Mouse (Mus musculus): Measurements from ENCODE around the gene Rbfox3.

Rbfox3 gene

DNA sequence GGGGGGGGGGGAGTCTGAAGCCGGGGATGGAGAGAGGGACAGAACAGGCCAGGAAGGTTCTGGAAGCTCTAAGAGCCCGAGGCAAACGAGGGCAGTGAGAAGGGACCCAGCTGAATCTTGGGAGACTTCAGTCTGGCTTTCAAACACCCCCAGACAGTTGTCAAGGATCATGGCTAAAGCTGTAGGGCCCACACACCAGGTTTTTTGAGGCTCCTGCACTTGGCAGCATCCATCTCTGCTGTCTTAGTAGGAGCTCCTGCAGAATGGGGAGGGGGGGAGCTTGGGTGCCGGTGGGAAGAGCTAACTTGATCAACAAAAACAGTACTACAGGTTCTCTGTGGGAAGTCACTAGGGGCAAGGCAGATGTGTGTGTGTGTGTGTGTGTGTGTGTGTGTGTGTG lies 358.9 kb downstream of the Rbfox3 start:
- DNase-seq (ENCODE audit: low read depth, low spot score) = no peak

DNA sequence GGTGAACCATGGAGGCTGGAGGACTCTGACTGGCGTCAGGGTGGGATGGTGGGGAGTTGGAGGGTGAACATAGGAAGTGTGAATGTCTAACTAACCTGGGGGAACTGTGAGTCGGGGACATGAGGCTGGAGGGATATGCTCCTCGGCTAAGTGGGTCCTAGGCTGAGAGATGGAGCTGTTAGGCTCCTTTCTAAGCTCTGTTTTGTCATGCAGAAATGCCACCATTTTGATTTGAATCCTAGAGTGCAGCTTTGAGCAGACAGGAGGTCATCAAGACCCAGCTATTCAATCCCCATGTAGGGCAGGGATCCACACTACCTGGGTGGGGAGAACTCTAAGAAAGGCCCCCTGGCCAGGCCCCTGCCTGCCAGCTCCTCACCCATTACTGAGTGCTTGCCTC lies 359.7 kb downstream of the Rbfox3 start:
- no peak for DNase-seq (ENCODE audit: low read depth, low spot score)

DNA sequence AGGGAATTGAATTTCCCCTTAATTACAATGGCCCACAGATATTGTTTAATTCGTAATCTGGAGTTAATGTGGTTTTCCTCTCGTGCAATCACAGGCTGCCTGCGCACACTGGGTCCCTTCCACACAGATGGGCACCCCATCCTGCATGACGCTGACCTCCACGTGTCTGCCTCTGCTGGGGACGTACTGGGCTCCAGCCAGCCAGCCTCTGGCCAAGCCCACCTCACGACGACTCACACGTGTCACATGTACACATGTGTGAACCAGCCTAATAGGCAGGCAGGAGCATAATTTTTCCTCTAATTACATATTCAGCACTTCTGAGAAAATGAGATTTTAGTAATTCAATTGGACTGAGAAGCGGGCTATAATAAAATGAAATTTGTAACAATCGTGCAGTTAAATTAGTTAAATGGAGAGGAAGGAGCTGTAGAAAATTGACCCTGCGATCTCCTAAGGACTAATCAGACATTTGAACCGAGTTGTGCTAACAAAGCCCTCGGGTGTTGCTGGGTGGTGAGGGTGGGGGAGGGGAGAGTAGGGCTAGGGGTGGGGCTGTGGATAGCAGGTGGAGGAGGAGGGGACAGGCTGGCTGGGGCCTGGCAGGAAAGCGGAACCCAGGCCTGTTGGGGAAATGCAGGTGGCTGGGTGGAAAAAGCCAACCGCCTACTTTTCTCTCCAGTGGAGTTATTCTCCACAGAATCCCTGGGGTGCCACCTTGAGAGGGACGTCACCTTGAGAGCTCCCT lies 360.4 kb downstream of the Rbfox3 start:
- no peak for DNase-seq (ENCODE audit: low read depth, low spot score)

DNA sequence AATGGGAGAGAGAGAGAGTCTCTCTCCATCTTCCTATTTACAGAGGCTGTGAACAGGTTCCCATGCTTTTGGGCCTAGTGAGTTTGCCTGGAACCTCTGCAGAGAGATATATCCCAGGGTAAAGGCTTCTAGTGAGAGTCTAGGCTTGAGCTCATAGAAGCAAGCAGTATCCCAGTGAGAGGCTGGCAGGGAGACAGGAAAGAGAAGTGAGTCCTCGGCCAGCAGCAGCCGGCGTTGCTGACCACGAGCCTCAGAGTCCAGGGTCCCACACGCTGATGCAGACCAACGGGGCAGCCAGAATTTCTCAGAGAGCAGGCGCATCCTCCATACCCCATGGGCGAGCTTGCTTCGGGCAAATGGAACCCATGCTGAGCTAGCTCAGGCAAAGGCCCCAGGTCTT lies 363.2 kb downstream of the Rbfox3 start:
- no peak for DNase-seq (ENCODE audit: low read depth, low spot score)

DNA sequence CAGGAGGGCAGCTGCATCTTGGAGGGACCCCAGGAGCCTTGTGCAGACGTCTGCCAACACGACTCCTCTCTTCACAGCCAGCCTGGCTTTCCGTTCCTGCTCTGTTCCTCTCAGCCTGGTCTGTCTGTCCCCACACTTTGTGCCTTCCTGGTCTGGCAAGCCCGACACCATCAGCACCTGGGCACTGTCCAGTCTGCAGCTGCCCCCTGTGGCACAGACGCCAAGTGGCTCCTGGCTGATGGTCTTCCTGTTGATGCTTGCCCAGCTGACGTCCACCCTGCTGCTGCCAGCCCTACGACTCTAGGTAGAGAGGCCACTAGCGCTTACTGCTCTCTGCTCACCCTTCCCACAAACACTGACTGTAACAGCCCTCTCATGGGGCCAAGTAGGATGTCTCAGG lies 365.1 kb downstream of the Rbfox3 start:
- DNase-seq (ENCODE audit: low read depth, low spot score) = no peak

DNA sequence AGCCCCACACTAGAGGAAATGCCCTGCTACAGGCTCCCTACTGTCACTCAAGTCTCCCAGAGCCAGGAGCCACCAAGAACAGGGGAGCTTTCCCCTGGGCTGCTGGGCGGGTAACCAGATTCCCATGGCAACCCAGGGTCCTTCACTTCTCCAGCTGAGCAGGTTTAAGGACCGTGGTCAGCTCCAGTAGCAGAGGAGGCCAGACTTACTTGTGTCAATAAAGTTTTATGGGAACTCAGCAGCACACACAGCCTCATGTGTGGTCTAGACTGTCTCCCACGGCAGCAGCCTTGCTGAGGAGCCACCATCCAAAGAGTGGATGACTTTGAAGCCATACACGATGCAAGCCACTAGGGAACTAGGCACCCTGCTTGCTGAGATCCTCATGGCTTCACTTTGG lies 365.7 kb downstream of the Rbfox3 start:
- no peak for DNase-seq (ENCODE audit: low read depth, low spot score)

DNA sequence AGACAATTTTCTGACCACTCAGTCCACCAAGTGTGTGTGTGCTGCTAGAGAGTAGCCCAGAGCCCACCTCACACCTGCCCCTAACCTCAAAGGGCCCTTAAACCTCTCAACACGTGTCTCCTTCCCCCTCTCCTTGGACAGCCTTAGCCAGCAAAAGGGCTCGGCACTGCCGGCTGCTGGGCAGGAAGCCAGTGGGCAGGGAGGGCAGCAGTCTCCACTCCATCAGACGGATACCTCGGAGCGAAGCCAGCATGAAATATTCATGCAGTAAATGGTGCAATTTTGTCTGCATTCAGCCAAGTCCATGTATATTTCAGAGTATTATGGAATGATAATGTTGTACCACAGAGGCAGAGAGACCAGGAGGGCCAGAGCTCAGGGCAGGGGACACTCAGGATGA lies 366.8 kb downstream of the Rbfox3 start:
- no peak for DNase-seq (ENCODE audit: low read depth, low spot score)

DNA sequence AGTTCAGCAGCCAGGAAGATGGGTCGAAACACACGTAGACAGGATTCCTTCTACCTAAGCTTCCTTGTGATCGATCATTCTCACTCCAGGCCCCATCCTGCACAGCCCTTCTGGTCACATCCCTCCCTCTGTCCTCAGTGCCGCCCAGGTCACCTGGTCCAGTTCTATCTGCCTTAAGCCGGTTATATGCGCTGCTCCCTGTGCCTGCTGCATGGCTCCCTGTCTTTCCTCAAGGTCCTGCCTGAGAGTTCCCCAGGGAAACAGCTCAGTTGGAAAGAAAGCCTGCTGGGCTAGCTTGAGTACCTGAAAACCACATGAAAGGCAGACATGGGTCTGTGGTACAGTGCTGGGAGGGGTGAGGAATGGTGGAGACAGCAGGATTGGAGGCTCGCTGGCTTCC lies 368.5 kb downstream of the Rbfox3 start:
- DNase-seq (ENCODE audit: low read depth, low spot score) = no peak

DNA sequence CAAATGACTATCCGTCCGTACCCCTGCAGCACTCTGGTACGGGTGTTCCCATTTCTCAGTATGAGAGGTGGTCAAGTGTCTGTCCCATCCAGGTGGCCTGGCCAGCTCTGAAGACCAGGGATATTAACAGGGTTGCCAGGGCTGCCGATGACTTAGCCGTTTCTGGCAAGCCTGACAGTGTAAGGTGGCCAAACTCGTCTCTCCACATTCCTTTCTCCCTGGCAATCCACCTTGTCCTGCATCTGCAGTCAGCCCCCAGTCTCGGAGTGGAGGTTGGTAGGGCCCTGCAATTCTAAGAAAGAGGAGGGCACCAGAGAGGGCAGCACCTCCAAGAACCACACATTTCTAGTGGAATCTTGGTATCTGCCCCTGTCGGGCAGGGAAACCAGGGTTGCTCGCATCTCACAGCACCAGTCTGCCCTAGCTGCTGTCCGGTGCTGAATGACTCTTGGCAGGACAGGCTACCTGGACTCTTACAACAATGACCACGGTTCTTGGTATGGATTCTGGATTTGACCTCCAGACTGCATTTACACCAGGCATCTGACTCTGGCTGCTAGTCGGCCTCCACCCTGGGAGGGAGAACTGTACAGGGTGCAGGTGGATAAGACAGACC lies 370.9 kb downstream of the Rbfox3 start:
- no peak for DNase-seq (ENCODE audit: low read depth, low spot score)

DNA sequence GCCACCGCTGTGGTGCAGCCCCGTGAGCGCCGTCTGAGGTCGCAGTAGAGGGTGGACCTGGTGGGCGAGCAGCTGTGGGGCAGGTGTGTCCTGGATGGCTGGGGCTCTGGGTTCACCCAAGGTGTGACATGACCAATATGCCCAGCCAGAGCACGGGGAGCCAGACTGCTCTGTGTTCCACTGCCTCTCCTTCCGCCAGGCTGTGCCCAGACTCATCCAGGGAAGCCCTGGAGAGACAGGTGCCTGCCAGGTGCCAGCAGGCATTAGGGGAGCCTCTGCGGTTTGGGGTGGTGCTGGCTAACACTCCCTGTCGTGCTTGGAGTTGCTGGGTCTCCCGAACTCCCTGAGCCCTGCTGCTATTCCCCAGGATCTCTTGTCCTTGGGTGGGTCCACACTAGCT lies 373.4 kb downstream of the Rbfox3 start:
- no peak for DNase-seq (ENCODE audit: low read depth, low spot score)

DNA sequence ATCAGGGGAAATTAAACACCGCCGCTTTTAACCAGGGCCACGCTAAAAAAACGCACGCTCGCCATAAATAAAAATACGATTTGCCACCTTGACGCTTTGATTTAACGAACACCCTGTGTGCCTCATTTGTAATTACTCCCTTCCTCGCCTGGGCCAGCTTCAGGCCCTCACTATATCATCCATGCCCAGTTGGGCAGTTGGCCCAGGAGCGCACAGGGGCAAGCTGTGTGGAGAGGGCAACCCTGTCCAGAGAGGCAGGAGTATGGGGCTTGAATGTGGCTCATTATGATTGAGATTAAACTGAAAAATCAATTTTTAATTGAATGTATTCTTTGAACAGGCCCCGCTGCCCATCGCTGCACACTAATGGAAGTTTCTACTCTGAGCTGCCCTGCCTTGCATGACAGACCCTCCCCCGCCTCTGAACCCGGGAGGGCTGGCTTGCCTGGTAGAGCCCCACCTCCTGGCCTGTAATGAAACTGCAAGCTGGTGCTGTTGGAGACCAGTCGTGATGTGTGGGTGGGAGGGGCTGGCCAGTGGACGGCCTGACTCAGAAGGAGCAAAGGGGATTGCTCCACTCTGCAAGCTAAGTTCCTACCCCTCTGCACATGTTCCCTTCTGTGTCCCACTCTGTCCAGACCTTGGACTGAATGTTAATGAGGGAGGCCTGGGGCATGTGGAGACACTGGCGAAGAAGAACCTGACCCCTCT lies 376.9 kb downstream of the Rbfox3 start:
- DNase-seq (ENCODE audit: low read depth, low spot score) = no peak

DNA sequence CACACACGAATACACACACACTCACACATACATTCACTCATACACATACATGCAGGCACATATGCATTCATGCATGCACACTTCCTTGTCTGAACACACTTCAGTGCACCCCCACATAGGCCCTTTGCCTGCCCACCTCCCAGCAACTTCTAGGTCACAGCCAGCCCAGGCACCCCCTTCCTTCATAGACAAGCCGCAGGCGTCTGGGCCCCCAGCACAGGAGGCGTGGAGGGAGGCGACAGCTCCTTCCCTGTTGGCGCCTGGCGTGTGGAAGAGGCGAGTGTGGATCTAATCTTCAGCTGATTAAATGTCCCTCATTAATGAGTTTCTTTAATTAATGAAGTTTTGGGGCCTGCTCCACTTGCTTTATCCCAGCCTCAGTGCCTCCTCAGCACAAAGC lies 381.1 kb downstream of the Rbfox3 start:
- DNase-seq (ENCODE audit: low read depth, low spot score) = no peak

DNA sequence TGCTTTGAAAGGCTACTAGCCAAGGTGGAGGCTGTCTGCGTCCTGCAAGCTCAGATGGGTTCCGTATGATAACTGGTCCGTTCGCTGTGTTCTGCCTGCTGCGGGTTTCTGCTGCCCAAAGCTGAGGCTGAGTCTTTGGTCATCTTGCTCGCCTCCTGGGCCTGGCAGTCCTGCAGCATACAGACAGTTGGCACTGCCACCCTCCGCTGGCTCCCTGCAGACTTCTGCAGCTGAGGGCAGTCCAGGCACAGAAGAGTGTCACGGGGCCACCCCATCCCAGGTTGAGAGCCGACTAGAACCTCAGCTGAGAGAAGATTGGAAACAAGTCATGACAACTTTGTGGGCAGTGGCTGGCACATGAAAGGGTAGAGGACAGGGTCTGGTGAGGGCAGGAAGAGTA lies 382.6 kb downstream of the Rbfox3 start:
- DNase-seq (ENCODE audit: low read depth, low spot score) = no peak

DNA sequence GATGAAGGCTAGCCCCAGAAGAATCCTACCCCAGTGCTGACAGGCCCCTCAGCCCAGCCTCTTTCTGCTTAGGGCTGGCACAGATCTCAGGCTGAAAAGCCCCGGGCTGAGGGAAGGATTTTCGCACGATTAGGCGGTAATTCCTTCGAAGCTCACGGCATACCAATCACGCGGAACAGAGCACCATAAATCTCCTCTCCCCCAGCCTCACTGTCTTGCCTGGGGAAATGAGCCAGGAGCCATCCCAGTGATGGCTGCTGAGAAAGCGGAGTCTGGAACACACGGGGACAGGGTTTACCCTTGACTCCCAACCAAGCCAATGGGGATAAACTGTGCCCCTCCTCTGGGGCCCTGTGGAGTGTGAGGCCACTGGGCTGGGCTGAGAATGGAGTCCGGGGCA lies 386.3 kb downstream of the Rbfox3 start:
- DNase-seq (ENCODE audit: low read depth, low spot score) = no peak

DNA sequence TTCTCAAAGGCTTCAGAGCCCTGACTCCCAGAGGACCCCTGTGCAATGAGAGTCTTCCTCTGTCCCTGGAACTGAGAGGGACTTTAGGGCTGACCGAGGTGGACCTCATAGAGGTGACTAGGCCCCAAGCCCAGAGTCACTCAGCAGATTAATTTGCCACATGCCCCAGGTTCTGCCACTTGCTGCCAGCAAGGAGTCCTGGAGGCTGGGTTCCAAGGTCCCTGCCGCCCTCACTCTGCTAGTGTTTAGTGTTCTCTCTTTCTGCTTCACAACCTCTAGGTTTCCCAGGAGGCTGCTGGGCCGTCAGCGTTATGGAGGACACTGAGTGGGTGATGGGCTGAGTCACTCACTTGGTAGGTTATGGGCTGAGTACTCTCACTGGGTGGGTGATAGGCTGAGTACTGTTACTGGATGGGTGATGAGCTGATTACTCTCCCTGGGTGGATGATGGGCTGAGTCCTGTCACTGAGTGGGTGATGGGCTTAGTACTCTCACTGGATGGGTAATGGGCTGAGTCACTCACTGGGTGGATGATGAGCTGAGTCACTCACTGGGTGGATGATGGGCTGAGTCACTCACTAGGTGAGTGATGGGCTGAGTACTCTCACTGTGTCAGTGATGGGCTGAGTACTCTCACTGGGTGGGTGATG lies 387.8 kb downstream of the Rbfox3 start:
- no peak for DNase-seq (ENCODE audit: low read depth, low spot score)

DNA sequence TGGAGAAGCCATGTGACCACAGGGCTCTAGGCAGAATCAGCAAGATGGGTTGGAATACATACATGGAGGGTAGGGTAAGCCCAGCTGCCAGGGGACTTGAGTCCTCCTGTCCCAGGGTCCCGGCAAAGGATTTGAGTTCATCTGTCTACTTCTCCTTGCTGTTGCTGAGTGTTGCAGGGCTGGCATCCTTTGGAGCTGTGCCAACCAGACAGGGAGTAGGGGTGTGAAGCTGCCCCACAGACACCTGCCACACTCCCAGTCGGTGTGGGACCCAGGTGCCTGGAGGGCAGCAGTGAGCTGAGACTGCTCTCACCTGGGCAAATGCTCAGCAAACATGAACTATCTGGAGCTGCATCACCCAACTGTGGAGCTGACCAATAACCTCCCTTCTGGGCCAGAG lies 390.5 kb downstream of the Rbfox3 start:
- DNase-seq (ENCODE audit: low read depth, low spot score) = no peak

DNA sequence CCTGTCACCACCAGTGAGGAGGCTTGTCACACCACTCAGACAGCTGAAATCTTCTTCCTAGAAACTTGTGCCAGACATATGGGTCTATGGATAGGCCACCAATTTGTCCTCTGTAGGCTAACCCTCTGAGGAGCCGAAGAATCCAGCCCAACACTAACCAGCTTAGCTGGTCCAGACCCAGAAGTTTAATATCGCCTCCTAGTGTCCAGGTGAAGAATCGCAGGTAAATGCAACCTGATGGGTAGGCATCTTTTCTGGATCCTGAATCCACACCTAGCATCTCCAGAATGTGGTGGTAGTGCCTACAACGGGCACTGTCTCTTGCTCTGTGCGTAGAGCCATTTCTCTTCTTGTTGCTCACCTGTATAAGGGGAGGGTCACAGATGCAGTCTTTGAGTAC lies 391.1 kb downstream of the Rbfox3 start:
- no peak for DNase-seq (ENCODE audit: low read depth, low spot score)

DNA sequence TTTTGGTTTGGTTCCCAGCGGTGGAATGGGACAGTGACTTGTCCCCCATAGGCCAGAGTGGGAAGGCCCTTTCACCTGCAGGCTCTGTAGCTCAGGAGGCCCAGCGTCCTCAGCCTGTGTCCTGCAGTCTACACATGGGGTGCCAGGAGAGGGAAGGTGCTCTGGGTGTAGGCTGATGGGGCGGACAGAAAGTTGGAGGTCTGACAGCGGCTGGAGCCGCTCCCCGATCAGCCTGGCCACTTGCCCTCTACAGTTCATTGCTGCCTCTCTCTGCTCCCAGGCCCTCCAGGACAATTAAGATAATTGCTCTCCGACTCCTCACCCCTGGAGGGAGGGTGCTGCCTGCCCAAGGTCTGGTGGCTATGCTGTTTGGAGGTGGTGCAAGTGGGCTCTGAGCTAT lies 392.7 kb downstream of the Rbfox3 start:
- no peak for DNase-seq (ENCODE audit: low read depth, low spot score)

DNA sequence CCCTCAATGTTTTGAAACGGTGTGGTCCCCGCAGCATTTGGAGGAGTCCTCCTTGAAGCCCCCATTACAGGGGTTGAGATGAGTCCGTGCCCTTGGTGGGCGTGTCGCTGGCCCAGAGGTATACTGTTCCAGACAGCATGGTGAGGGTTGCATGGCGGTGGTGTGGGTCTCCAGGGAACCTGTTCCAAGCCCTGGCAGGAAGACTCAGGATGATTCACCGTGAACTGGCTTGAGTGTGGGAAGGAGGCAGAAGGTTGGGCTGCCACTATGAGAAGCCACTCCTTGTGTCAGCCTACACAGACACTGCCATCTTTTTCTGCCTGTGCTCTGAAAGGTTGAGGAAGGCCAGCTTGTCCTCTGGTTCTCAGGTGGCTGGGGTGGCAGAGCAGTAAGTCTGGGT lies 393.5 kb downstream of the Rbfox3 start:
- no peak for DNase-seq (ENCODE audit: low read depth, low spot score)

DNA sequence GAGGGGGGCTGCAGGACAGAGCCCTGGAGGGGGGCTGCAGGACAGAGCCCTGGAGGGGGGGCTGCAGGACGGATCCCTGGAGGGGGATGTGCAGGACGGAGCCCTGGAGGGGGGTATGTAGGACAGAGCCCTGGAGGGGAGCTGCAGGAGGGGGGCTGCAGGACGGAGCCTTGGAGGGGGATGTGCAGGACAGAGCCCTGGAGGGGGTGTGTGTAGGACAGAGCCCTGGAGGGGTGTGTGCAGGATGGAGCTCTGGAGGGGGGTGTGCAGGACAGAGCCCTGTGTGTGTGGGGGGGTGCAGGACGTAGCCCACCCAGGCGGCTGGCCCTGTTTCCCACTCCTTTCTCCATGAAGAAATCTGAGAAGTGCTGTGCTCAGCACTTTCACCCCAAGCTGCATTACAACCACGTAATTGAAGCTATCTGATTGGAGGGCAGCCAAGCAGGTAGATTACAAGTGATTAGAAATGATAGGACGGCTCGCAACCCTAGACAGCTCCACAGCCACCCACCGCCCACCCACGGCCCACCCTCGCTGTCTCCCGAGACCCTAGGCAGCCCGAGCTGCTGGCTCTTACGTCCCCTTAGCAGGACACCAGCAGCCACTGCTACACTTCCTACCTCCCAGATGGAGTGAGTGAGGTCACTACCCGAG lies 399.0 kb downstream of the Rbfox3 start:
- DNase-seq (ENCODE audit: low read depth, low spot score) = no peak

DNA sequence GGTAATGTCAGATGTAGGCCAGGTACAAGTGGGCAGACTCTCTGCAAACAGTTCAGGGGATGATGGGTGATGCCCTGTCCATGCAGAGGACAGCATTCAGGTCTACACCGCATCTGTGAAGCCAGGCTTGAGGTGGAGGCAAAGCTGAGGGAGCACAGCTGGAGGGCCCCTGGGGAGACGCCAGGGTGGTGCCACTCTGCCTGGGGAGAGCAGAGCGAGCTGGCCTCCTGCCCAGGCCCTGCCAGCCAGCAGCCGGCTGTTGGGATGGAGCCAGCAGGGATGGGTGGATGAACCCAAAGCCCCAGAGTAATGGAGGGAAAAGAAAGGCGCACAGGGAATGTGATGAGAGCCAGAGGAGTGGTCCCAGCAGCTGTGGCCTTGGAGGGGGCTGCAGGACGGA lies 399.5 kb downstream of the Rbfox3 start:
- no peak for DNase-seq (ENCODE audit: low read depth, low spot score)

DNA sequence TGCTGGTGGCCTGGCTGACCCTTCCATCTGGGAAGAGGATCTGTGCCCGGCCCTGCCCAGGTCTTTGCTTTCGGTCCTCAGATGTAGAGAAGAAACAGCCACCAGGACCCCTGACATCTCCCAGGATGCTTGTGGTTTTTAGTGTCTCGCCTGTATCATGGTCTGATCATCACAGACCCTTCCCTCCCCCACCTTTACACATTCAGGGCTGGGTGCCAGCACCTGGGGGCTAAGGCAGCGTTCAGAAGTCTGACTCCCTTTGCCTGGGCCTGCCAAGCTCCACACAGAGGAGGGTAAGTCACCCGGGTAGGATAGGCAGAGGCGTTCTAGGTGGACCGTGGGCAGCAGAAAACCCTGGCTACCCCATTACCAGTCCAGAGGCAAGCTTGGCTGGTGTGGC lies 403.1 kb downstream of the Rbfox3 start:
- no peak for DNase-seq (ENCODE audit: low read depth, low spot score)

All from CD4-positive helper T cell, adult 2 months (primary cell).